Mouse (Mus musculus) hindbrain, embryonic 14.5 days (tissue): ENCODE results near the gene Hint3. TPM values are rescaled to one million over a fixed set of nuclear protein-coding genes. Genes with fewer than 3 reads are reported as not detected.
"Not testable (repeated sequence)": the region's sequence is repeated elsewhere in the genome, so short reads cannot be mapped to it uniquely, and the experiment has no call there.

ENCODE experiments used
- ATAC-seq: fragments of 200-750 bp; cut with Nextera tagmentation; 2 replicates; pipeline ENCODE4 v1.8.0; 2017; ENCODE audit warnings: moderate number of reproducible peaks, mild to moderate bottlenecking, moderate TSS enrichment, moderate library complexity; ENCODE audit not compliant: low FRiP score
- DNase-seq: peaks from one replicate; pipeline ENCODE4 v3.0.0-alpha.2; 2015; ENCODE audit warnings: low spot score
- H3K27ac ChIP-seq: fragments of 300-500 bp; sonication (generic); 2 replicates; pipeline ENCODE4 v1.5.1; 2014; ENCODE audit warnings: mild to moderate bottlenecking, moderate library complexity
- H3K27me3 ChIP-seq: fragments of 300-500 bp; sonication (generic); 2 replicates; pipeline ENCODE4 v1.6.1; 2014; ENCODE audit warnings: mild to moderate bottlenecking, low read length, mixed read lengths; ENCODE audit not compliant: control insufficient read depth, insufficient read depth
- H3K36me3 ChIP-seq: fragments of 300-500 bp; sonication (generic); replicated peaks from 2 replicates; pipeline ENCODE4 v1.6.1; 2014; ENCODE audit not compliant: control insufficient read depth, insufficient read depth
- H3K4me1 ChIP-seq: fragments of 300-500 bp; sonication (generic); replicated peaks from 2 replicates; pipeline ENCODE4 v1.6.1; 2014; ENCODE audit warnings: antibody characterized with exemption, low read length, mixed read lengths; ENCODE audit not compliant: control insufficient read depth, insufficient read depth
- H3K4me2 ChIP-seq: fragments of 300-500 bp; sonication (generic); replicated peaks from 2 replicates; pipeline ENCODE4 v1.6.1; 2014; ENCODE audit warnings: mild to moderate bottlenecking, moderate library complexity
- H3K4me3 ChIP-seq: fragments of 300-500 bp; sonication (generic); replicated peaks from 2 replicates; pipeline ENCODE4 v1.5.1; 2014; ENCODE audit warnings: mild to moderate bottlenecking, low read length
- H3K9ac ChIP-seq: fragments of 300-500 bp; sonication (generic); 2 replicates; pipeline ENCODE4 v1.6.1; 2014
- H3K9me3 ChIP-seq: fragments of 300-500 bp; sonication (generic); 2 replicates; pipeline ENCODE4 v1.6.1; 2016; ENCODE audit warnings: low read length; ENCODE audit not compliant: control insufficient read depth
- WGBS: fragments of 180-500 bp; shearing (Covaris S2); extraction: QIAGEN DNeasy Blood & Tissue Kit; methylation state at CpG from one replicate; pipeline ENCODE4 v1.1.7; 2014; 5-methylcytosine and 5-hydroxymethylcytosine counted together
- polyA plus RNA-seq: library from polyadenylated mRNA; unstranded; fragments of >200 nt; fragmentation: Nextera tagmentation; extraction: Ambion mirVana; gene quantifications from 2 replicates; pipeline ENCODE4 v1.2.1, GENCODE M21; 2014

Hint3 gene
- polyA plus RNA-seq, 1 experiment from 2014 or later = 23.5 TPM

DNA sequence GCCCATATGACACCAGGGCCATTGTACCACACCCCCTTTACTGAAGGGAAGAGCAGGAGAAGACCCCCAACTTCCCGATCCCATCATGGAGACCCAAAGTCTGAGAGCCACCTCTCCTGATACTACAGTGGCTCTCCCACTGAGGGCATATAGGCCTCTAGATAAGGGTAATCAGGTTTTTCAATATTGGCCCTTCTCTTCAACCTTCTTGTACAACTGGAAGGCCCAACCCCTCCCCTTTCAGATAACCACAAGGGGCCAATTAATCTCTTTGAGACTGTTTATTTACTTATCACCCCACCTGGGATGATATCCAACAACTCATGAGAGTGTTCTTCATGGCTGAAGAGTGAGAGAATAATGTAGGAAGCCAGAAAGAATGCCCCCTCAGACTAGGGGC, 3.3 kb upstream of the Hint3 start:
- Histone ChIP-seq H3K36me3 (no peaks in the 10 kb centered on the region), H3K4me1 (no peaks in the 10 kb centered on the region), H3K27ac (no peak overlapping the region), H3K4me3 (no peak overlapping the region), H3K27me3 (no peaks in the 10 kb centered on the region), H3K9ac (no peak overlapping the region), H3K4me2 (no peak overlapping the region), H3K9me3 (no peaks in the 10 kb centered on the region)
- DNase-seq (no peak), ATAC-seq (no peak)
- WGBS = 100% methylated on average over 1 of the region's 1 CpGs

DNA sequence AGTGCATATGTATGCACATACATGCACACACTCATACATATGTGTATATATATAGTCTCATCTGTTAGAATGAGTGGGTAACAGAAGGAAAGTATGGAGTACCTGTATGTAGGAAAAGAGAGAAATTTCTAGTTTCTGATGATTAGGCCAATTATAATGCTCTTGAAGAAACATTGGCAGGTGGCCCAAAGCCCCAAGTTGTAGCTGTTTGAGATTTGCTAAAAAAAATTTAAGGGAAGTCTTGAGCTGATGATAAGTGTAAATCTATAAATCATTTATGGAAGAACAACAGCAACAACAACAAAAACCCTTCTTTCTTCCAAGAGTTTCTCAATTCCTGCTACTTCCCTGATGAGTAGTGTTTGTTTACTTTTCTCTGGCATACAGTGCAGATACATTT, 545 bp upstream of the Hint3 start:
- Histone ChIP-seq H3K9ac (no peak overlapping the region), H3K4me2 (no peak overlapping the region), H3K9me3 (no peaks in the 10 kb centered on the region), H3K36me3 (no peaks in the 10 kb centered on the region), H3K4me3 (no peak overlapping the region), H3K27ac (no peak overlapping the region), H3K27me3 (no peaks in the 10 kb centered on the region), H3K4me1 (no peaks in the 10 kb centered on the region)
- ATAC-seq (no peak), DNase-seq (no peak)

GRCm38 (mm10) chr10:30628444-30628843, 988 bp downstream of the Hint3 start:
- not testable (repeated sequence) for H3K9me3 ChIP-seq, H3K9ac ChIP-seq, H3K4me1 ChIP-seq, ATAC-seq, H3K4me3 ChIP-seq, H3K4me2 ChIP-seq, H3K27ac ChIP-seq, H3K27me3 ChIP-seq, H3K36me3 ChIP-seq, DNase-seq
- 92% methylated on average over 11 of the region's 11 CpGs for WGBS

DNA sequence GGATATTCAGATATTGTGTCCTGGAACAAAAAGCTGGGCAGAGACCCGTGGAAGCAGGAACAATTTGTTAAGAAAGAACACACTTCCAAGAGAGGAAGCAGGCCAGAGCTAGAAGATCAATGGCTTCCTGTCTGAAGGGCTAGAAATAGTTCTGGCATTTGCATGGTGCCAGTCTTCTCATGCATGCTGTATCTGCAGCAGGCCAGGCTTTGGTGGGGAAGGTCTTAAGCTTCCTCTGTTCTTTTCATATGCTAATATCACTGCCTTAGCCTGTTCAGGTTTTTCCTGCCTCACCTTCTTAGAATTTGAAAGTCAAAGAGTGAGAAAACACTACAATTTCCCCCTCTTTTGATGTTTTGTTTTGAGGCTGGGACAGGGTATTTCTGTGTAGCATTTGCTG, 1.9 kb downstream of the Hint3 start:
- Histone ChIP-seq H3K27me3 (no peaks in the 10 kb centered on the region), H3K4me3 (no peak overlapping the region), H3K9ac (no peak overlapping the region), H3K4me2 (no peak overlapping the region), H3K27ac (no peak overlapping the region), H3K4me1 (no peaks in the 10 kb centered on the region), H3K9me3 (no peaks in the 10 kb centered on the region), H3K36me3 (no peaks in the 10 kb centered on the region)
- WGBS = 46% methylated on average over 1 of the region's 1 CpGs
- no peak for DNase-seq
- ATAC-seq = no peak

GRCm38 (mm10) chr10:30624161-30625019, 5.0 kb downstream of the Hint3 start:
- no peaks in the 10 kb centered on the region for H3K36me3 ChIP-seq
- H3K27ac ChIP-seq = no peak overlapping the region
- H3K4me2 ChIP-seq = no peak overlapping the region
- ATAC-seq (no peak; the same call in 1 of the 2 replicates), DNase-seq (peak; percentile 35)
- 71% methylated on average over 5 of the region's 5 CpGs for WGBS
- H3K4me1 ChIP-seq = no peaks in the 10 kb centered on the region
- no peak overlapping the region for H3K4me3 ChIP-seq
- no peaks in the 10 kb centered on the region for H3K9me3 ChIP-seq
- no peaks in the 10 kb centered on the region for H3K27me3 ChIP-seq
- no peak overlapping the region for H3K9ac ChIP-seq

- Histone ChIP-seq H3K9me3 (no peaks in the 10 kb centered on the region), H3K9ac (no peak overlapping the region)
- ATAC-seq = no peak
Measured at GRCm38 (mm10) chr10:30622928-30623327, 6.5 kb downstream of the Hint3 start.

GRCm38 (mm10) chr10:30618918-30619210, 10.6 kb downstream of the Hint3 start:
- H3K27ac ChIP-seq = peak overlapping the region; percentile 87
- H3K36me3 ChIP-seq = no peaks in the 10 kb centered on the region
- peak overlapping the region; percentile 50 for H3K4me3 ChIP-seq
- ATAC-seq (no peak), DNase-seq (no peak)
- peak overlapping the region; percentile 60 for H3K4me2 ChIP-seq
- H3K9me3 ChIP-seq = no peaks in the 10 kb centered on the region
- H3K4me1 ChIP-seq = peaks cover 5% of the 10 kb centered on the region
- no peaks in the 10 kb centered on the region for H3K27me3 ChIP-seq
- H3K9ac ChIP-seq = peak overlapping the region; percentile 60
- 37% methylated on average over 3 of the region's 3 CpGs for WGBS

More at GRCm38 (mm10) chr10:30622928-30623327, 6.5 kb downstream of the Hint3 start:
- Histone ChIP-seq H3K4me1 (no peaks in the 10 kb centered on the region), H3K27ac (no peak overlapping the region), H3K36me3 (no peaks in the 10 kb centered on the region), H3K4me2 (no peak overlapping the region), H3K4me3 (no peak overlapping the region), H3K27me3 (no peaks in the 10 kb centered on the region)
- peak; percentile 34 for DNase-seq

DNA sequence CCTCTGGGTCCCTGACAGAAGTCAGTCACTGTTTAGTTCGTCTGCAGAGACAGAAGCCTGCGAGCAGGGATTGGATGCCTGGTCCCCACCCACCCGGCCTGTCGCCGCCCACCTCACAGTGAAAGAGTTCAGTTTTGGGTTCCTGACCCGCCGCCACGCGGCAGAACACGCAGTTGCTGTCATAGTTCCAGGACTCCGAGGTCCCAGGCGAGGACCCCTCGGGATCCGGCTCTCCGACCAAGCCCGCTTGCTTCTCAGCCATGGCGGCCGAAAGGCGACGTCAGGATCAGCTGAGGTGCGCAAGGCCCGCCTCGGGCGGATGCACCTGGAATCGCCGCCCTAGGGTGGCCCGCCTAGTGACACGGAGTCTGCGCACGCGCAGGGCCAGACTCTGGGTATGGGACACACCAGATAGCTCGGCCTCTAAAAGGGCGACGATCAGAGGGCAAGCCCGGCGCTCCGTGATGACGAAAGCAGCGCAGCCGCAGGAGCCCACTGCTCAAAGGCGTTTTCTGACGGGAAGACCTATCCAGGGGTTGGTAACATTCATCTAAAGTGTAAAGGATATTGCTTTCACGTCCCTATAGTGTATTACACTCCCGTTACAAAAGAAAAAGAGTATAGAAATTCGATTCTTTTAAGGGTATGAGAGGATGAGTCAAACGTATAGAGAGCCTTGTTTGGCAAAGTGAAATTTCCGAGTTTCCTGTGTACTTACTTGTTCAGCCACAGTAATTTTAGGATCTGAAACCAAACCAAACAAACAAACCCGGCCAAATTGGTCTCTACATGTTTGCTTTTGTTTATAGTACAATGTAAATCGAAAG, 11.1 kb downstream of the Hint3 start:
- no peaks in the 10 kb centered on the region for H3K9me3 ChIP-seq
- peak overlapping the region; percentile 50 for H3K4me3 ChIP-seq
- peak; percentile 99 for DNase-seq
- peak overlapping the region; percentile 87 for H3K27ac ChIP-seq
- under 1% methylated on average over 49 of the region's 49 CpGs for WGBS
- peaks cover 5% of the 10 kb centered on the region for H3K4me1 ChIP-seq
- H3K4me2 ChIP-seq = peak overlapping the region; percentile 60
- peak; percentile 100 for ATAC-seq
- H3K9ac ChIP-seq = peak overlapping the region; percentile 60
- H3K27me3 ChIP-seq = no peaks in the 10 kb centered on the region
- H3K36me3 ChIP-seq = no peaks in the 10 kb centered on the region

DNA sequence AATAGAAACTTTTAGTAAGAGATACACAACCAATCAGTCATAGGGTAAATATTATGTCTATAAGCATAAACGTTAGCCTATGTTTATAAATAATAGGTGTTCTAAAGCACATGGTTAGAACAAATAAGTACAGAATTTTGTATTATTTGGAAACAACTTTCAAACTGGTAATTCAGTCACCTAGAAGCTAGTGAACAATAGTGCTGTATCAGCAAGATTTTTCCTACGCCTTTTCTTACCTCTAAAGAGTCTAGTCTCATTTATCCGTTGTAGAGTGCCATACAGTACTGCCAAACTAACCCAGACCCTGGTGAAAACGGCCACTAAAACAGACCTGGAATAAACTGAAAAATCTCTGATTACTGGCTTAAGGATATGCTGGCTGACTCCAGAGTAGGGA, 16.4 kb downstream of the Hint3 start:
- no peaks in the 10 kb centered on the region for H3K27me3 ChIP-seq
- H3K27ac ChIP-seq = no peak overlapping the region
- ATAC-seq (no peak), DNase-seq (no peak)
- 89% methylated on average over 4 of the region's 4 CpGs for WGBS
- peaks cover 24% of the 10 kb centered on the region for H3K36me3 ChIP-seq
- peaks cover 5% of the 10 kb centered on the region for H3K4me1 ChIP-seq
- H3K9ac ChIP-seq = no peak overlapping the region
- H3K4me3 ChIP-seq = no peak overlapping the region
- no peaks in the 10 kb centered on the region for H3K9me3 ChIP-seq
- H3K4me2 ChIP-seq = no peak overlapping the region
